Mouse (Mus musculus): ENCODE data around the gene Rcor2. TPM values are rescaled to one million over a fixed set of nuclear protein-coding genes. Genes with fewer than 3 reads are reported as not detected.

The Rcor2 gene
- polyA plus RNA-seq, 1 experiment: 0.14 TPM

DNA sequence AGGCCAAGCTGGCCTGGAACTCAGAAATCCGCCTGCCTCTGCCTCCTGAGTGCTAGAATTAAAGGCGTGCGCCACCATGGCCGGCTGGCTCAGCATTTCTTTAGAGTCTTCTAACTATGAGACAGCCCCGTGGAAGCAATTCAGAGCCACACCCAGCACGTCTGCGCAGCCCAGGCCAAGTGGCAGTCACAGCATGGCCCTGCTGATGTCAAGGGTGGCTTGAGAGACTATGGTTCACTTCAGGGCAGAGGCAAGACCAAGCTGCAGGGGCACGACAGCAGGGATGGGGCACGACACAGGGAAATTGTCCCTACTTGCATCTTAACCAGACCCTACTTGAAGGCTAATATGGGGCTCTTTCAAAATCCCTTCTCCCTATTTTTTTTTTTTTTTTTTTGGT lies 31.7 kb upstream of the Rcor2 start:
- Histone ChIP-seq H3K4me1 (ENCODE audit: control insufficient read depth) (peaks cover 41% of the 10 kb centered on the region), H3K4me3 (replicated peaks) (no peak overlapping the region), H3K36me3 (ENCODE audit: control insufficient read depth) (peaks cover 87% of the 10 kb centered on the region), H3K27me3 (ENCODE audit: control insufficient read depth) (no peaks in the 10 kb centered on the region), H3K9me3 (ENCODE audit: control insufficient read depth, low read length) (no peaks in the 10 kb centered on the region)
- TF ChIP-seq TAL1 (IDR thresholded peaks at IDR 0.05; ENCODE audit: low read length) (no peak), GATA1 (IDR thresholded peaks at IDR 0.05; ENCODE audit: low read length) (no peak)

DNA sequence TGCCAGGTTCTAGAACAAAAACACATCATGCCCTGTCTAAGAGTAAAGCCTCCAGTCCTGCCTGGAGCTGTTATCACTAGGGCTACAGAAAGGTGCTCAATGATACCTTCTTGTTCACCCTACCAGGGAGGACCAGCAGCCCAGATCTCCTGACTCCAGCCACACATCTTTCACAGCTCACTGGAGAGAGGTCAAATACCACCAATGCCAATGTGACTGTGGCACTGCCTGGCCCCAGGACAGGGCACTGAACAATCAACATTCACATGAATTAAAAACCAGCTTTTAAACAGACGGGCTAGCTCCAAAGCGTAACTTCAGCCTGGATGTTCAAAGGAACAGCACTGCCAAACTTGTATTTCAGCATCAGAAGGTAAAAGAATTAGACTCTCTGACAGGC lies 31.1 kb upstream of the Rcor2 start:
- Histone ChIP-seq H3K36me3 (ENCODE audit: control insufficient read depth) (peaks cover 81% of the 10 kb centered on the region), H3K9me3 (ENCODE audit: control insufficient read depth, low read length) (no peaks in the 10 kb centered on the region), H3K4me1 (ENCODE audit: control insufficient read depth) (peaks cover 43% of the 10 kb centered on the region), H3K4me3 (replicated peaks) (no peak overlapping the region), H3K27me3 (ENCODE audit: control insufficient read depth) (no peaks in the 10 kb centered on the region)
- TF ChIP-seq TAL1 (IDR thresholded peaks at IDR 0.05; ENCODE audit: low read length): no peak
- no peak for TF ChIP-seq GATA1 (IDR thresholded peaks at IDR 0.05; ENCODE audit: low read length)

DNA sequence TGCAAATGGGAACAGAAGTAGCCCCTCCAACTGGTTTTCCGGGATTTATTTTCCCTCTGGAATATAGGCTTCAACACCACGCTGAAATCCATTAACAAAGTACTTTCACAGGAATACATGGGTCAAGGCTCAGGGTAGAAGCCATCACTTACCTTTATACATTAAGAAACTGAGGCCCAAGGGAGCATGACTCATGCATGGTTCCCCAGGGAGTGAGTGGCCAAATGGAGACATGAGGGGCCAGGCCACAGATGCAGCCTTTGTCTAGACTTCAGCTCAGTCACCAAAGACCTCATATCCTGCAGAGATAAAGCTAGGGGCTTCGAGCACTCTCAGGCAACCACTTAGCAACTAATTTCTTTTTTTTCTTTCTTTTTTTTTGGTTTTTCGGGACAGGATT lies 30.4 kb upstream of the Rcor2 start:
- TF ChIP-seq TAL1 (IDR thresholded peaks at IDR 0.05; ENCODE audit: low read length): no peak
- TF ChIP-seq GATA1 (IDR thresholded peaks at IDR 0.05; ENCODE audit: low read length): no peak
- Histone ChIP-seq H3K36me3 (ENCODE audit: control insufficient read depth) (peaks cover 74% of the 10 kb centered on the region), H3K4me1 (ENCODE audit: control insufficient read depth) (peaks cover 48% of the 10 kb centered on the region), H3K9me3 (ENCODE audit: control insufficient read depth, low read length) (no peaks in the 10 kb centered on the region), H3K4me3 (replicated peaks) (no peak overlapping the region), H3K27me3 (ENCODE audit: control insufficient read depth) (no peaks in the 10 kb centered on the region)

DNA sequence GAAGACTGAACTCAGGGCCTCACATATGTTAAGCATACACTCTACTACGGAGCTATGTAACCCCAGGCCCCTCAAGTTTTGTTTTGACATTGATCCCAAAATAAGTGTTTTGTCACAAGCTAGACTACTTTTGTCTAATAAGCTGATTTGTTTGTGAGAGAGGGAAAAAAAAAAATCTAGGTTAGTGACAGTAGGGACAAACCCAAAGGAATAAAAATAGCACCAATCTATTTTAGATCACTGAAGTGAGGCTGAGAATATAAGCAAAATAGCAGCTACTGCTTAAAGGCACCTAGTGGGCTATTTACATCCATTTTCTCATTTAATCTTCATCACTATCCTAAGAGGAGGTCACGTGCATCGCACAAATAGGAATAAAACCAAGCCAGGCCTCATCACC lies 27.6 kb upstream of the Rcor2 start:
- no peak for TF ChIP-seq GATA1 (IDR thresholded peaks at IDR 0.05; ENCODE audit: low read length)
- no peak for TF ChIP-seq TAL1 (IDR thresholded peaks at IDR 0.05; ENCODE audit: low read length)
- peaks cover 5% of the 10 kb centered on the region; the same call in 1 of the 2 replicates for H3K27me3 ChIP-seq (ENCODE audit: control insufficient read depth)
- peak overlapping the region; percentile 83 for H3K4me3 ChIP-seq (replicated peaks)
- H3K36me3 ChIP-seq (ENCODE audit: control insufficient read depth): peaks cover 46% of the 10 kb centered on the region
- no peaks in the 10 kb centered on the region for H3K9me3 ChIP-seq (ENCODE audit: control insufficient read depth, low read length)
- peaks cover 48% of the 10 kb centered on the region for H3K4me1 ChIP-seq (ENCODE audit: control insufficient read depth)

DNA sequence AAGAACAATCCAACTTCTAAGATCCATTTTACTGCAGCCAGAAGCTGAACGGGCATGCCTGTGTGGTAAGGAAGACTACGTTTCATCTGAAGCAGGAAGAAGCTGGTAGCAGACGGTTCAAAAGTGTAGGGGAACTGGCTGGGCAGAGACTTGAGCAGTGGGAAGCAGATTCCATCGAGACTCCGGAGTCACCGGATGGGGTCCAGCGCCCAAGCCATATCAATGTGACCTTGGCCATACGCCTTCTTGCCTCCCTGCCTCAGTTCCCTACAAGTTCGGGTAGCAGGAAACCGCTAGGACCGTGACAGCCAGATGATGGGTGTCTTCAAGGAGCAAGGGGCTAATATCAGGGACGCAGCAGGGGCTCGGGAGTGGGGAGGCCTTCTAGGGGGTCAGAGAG lies 26.8 kb upstream of the Rcor2 start:
- Histone ChIP-seq H3K4me3 (replicated peaks) (peak overlapping the region; percentile 83), H3K4me1 (ENCODE audit: control insufficient read depth) (peaks cover 48% of the 10 kb centered on the region), H3K27me3 (ENCODE audit: control insufficient read depth) (peaks cover 5% of the 10 kb centered on the region; the same call in 1 of the 2 replicates), H3K36me3 (ENCODE audit: control insufficient read depth) (peaks cover 40% of the 10 kb centered on the region), H3K9me3 (ENCODE audit: control insufficient read depth, low read length) (no peaks in the 10 kb centered on the region)
- TF ChIP-seq TAL1 (IDR thresholded peaks at IDR 0.05; ENCODE audit: low read length): no peak
- no peak for TF ChIP-seq GATA1 (IDR thresholded peaks at IDR 0.05; ENCODE audit: low read length)

DNA sequence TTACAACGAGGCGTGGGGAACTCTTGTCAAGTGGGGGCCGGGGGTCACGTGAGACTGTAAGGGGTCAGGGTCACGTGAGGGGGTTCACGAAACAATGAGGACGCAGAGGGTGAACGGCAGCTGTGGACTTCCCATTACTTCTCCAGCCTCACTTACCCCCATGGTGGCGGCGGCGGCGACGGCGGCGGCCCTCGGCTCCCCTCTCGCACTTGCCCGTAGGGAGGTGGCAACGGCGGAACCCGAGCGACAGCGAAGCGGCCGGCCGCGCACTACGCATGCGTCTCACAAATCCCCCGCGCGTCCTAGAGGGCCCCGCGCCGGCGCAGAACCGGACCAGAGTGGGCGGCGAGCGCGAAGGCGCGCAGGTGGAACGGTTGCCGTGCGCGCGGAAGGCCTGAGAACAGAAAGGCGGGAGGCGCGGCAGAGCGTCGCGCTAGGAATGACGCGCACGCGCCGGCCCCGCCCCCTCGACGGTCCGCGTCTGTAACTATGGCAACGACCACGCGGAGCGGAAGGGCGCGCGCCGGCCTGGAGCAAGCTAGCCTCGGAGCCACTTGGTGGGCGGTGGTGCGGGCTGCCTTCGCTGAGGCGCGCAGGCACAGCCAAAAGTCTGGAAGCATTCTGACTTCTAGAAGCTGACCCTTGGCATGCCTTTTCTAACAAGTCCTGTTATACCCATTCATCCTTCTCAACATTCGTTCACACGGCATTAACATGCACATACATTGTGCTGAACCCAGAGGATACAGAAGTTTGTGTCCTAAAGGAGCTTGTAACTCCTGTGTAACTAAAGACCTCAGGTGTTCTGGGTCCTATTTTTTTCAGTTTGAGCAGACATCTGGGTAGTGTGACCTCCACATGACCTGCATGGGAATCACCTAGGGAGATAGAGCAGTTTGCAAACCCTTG lies 26.1 kb upstream of the Rcor2 start, which contains the start of gene Naa40:
Gene Naa40 (minus strand): TSS at position 402 of the 909 bp plus-strand sequence.
- peak within 1 kb of the TSS; percentile 83 for H3K4me3 ChIP-seq (replicated peaks)
- H3K36me3 ChIP-seq (ENCODE audit: control insufficient read depth): peaks cover 33% of the 10 kb centered on the region
- no peaks in the 10 kb centered on the region for H3K9me3 ChIP-seq (ENCODE audit: control insufficient read depth, low read length)
- H3K27me3 ChIP-seq (ENCODE audit: control insufficient read depth): peaks cover 5% of the 10 kb centered on the region; the same call in 1 of the 2 replicates
- peaks cover 45% of the 10 kb centered on the region for H3K4me1 ChIP-seq (ENCODE audit: control insufficient read depth)
- no peak for TF ChIP-seq GATA1 (IDR thresholded peaks at IDR 0.05; ENCODE audit: low read length)
- no peak for TF ChIP-seq TAL1 (IDR thresholded peaks at IDR 0.05; ENCODE audit: low read length)

DNA sequence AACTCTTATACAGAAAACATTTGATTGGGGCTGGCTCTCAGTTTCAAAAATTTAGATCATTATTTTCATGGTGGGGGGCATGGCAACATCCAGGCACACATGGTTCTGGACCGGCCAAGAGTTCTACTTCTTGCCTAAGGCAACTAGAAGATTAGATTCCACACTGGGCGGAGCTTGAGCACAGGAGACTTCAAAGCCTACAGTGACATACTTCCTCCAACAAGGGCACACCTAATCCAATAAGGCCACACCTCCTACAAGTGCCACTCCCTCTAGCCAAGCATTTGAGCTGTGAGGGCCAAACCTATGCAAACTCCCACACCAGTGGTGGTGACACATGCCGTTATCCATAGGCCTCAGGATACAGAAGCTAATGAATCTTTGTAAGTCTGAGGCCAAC lies 21.1 kb upstream of the Rcor2 start:
- no peaks in the 10 kb centered on the region for H3K36me3 ChIP-seq (ENCODE audit: control insufficient read depth)
- no peak for TF ChIP-seq TAL1 (IDR thresholded peaks at IDR 0.05; ENCODE audit: low read length)
- TF ChIP-seq GATA1 (IDR thresholded peaks at IDR 0.05; ENCODE audit: low read length): no peak
- H3K27me3 ChIP-seq (ENCODE audit: control insufficient read depth): peaks cover 5% of the 10 kb centered on the region; the same call in 1 of the 2 replicates
- H3K9me3 ChIP-seq (ENCODE audit: control insufficient read depth, low read length): no peaks in the 10 kb centered on the region
- peaks cover 10% of the 10 kb centered on the region for H3K4me1 ChIP-seq (ENCODE audit: control insufficient read depth)
- H3K4me3 ChIP-seq (replicated peaks): no peak overlapping the region

DNA sequence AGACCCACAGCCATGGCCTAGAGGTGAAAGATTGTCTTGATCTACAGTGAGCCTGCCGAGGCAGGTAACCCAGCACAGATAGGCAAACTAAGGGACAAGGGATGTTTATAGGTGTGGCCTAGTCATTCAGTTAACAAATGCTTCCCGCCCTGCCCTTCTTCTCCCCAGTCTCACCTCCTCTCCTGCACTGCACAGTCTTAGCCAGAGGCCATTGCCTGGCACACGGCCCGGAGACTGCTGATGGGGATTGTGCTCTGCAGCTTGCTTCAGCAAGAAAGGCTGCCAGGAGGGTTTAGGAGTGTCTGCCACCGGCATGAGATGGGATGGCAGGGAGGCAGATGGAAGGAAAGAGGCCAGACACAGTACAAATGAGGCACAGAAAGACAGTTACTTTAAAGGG lies 9.2 kb upstream of the Rcor2 start:
- H3K27me3 ChIP-seq (ENCODE audit: control insufficient read depth): no peaks in the 10 kb centered on the region; the same call in 1 of the 2 replicates
- peaks cover 9% of the 10 kb centered on the region for H3K9me3 ChIP-seq (ENCODE audit: control insufficient read depth, low read length)
- no peaks in the 10 kb centered on the region for H3K36me3 ChIP-seq (ENCODE audit: control insufficient read depth)
- TF ChIP-seq TAL1 (IDR thresholded peaks at IDR 0.05; ENCODE audit: low read length): no peak
- TF ChIP-seq GATA1 (IDR thresholded peaks at IDR 0.05; ENCODE audit: low read length): no peak
- H3K4me1 ChIP-seq (ENCODE audit: control insufficient read depth): no peaks in the 10 kb centered on the region
- H3K4me3 ChIP-seq (replicated peaks): no peak overlapping the region

DNA sequence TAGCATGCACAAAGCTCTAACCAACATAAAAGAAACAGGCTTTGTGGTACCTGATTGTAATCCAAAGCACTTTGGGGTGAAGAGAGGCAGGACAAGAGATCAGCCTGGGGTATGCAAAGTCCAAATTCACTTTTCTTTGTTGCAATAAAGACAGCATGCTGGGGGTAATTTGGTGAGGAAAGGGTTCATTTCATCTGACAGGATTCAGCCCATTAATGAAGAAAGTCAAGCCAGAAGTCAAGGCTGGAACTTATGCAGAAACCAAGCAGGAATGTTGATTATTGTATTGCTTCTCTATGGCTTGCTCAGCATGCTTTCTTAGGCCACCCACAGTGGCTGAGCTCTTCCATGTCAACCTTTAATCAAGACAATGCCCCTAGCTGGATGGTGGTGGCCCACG lies 5.6 kb upstream of the Rcor2 start:
- peaks cover 8% of the 10 kb centered on the region for H3K4me1 ChIP-seq (ENCODE audit: control insufficient read depth)
- peaks cover 19% of the 10 kb centered on the region for H3K27me3 ChIP-seq (ENCODE audit: control insufficient read depth)
- peaks cover 6% of the 10 kb centered on the region for H3K9me3 ChIP-seq (ENCODE audit: control insufficient read depth, low read length)
- H3K36me3 ChIP-seq (ENCODE audit: control insufficient read depth): no peaks in the 10 kb centered on the region
- TF ChIP-seq TAL1 (IDR thresholded peaks at IDR 0.05; ENCODE audit: low read length): no peak
- no peak for TF ChIP-seq GATA1 (IDR thresholded peaks at IDR 0.05; ENCODE audit: low read length)
- H3K4me3 ChIP-seq (replicated peaks): no peak overlapping the region

Data from erythroblast, embryonic 14.5 days (primary cell).